Mouse (Mus musculus) heart, adult 2 months (tissue): Measurements from ENCODE around the gene Twsg1. TPM values are rescaled to one million over a fixed set of nuclear protein-coding genes. Genes with fewer than 3 reads are reported as not detected.

Experiments used
- DNase-seq, 2 experiments: peaks; one replicate each; pipeline ENCODE4 v3.0.0; 2021
- H3K27ac ChIP-seq: fragments of 200-600 bp; 2 replicates; pipeline ENCODE4 v1.8.1; 2022
- H3K27me3 ChIP-seq: fragments of 200-500 bp; 2 replicates; pipeline ENCODE4 v1.6.1; 2012; ENCODE audit warnings: mild to moderate bottlenecking, low read length, inconsistent platforms, mixed read lengths; ENCODE audit not compliant: control insufficient read depth, insufficient read depth
- H3K36me3 ChIP-seq: fragments of 200-500 bp; 2 replicates; pipeline ENCODE4 v1.6.1; 2012; ENCODE audit warnings: low read length, inconsistent platforms; ENCODE audit not compliant: control insufficient read depth, insufficient read depth
- H3K4me1 ChIP-seq: fragments of 200-500 bp; 2 replicates; pipeline ENCODE4 v1.6.1; 2011; ENCODE audit warnings: low read length; ENCODE audit not compliant: control insufficient read depth, insufficient read depth
- H3K4me3 ChIP-seq: fragments of 200-600 bp; 2 replicates; pipeline ENCODE4 v1.8.1; 2022
- H3K79me2 ChIP-seq: fragments of 200-500 bp; replicated peaks from 2 replicates; pipeline ENCODE4 v1.6.1; 2012; ENCODE audit warnings: mild to moderate bottlenecking, inconsistent platforms, low read length, moderate library complexity, mixed read lengths; ENCODE audit not compliant: control insufficient read depth, insufficient read depth
- H3K9ac ChIP-seq: fragments of 200-500 bp; 2 replicates; pipeline ENCODE4 v1.6.1; 2012; ENCODE audit warnings: low read depth, mild to moderate bottlenecking, control low read depth, inconsistent platforms, low read length, mixed read lengths
- CTCF ChIP-seq: fragments of 200-600 bp; IDR thresholded peaks from 2 replicates; pipeline ENCODE4 v1.8.1; 2022; ENCODE audit warnings: antibody characterized with exemption, mild to moderate bottlenecking, moderate library complexity
- EP300 ChIP-seq: fragments of 200-500 bp; IDR thresholded peaks from 2 replicates; pipeline ENCODE4 v1.6.1; 2011; ENCODE audit warnings: low read depth, low read length, control low read depth; ENCODE audit not compliant: insufficient read depth
- POLR2A ChIP-seq: fragments of 200-500 bp; IDR thresholded peaks from 2 replicates; pipeline ENCODE4 v1.6.1; 2011; ENCODE audit warnings: mild to moderate bottlenecking, low read depth, low read length, control low read depth; ENCODE audit not compliant: insufficient read depth
- WGBS: fragments of 180-500 bp; shearing (Covaris S2); methylation state at CpG from one replicate; pipeline ENCODE4 v1.1.7; 2018; 5-methylcytosine and 5-hydroxymethylcytosine counted together
- intact Hi-C: fragments of 180-260 bp; cut with DNase I; formaldehyde crosslinking; loops from one replicate; pipeline ENCODE4 v1.15.1; 2025
- polyA plus RNA-seq: library from polyadenylated mRNA; depleted of rRNA; stranded (reverse); fragments of >200 nt; gene quantifications from 2 replicates; pipeline ENCODE4 v1.2.3, GENCODE M21; 2012; rRNA removed
- total RNA-seq, 2 experiments: library from RNA; stranded (reverse); gene quantifications; 2 replicates each; pipeline ENCODE4 v1.2.3; 2021

Twsg1 gene
- total and polyA plus RNA-seq, 3 experiments = 41.7 to 79.0 (median 76.1) TPM

- Histone ChIP-seq H3K4me1 (peaks cover 5% of the 10 kb centered on the region), H3K4me3 (no peak overlapping the region), H3K36me3 (no peaks in the 10 kb centered on the region), H3K9ac (no peak overlapping the region), H3K27me3 (no peaks in the 10 kb centered on the region), H3K79me2 (peaks cover 13% of the 10 kb centered on the region), H3K27ac (no peak overlapping the region)
- 46% methylated on average over 6 of the region's 6 CpGs for WGBS
- intact Hi-C loops = no loop called here
- TF ChIP-seq CTCF (peak; percentile 74), POLR2A (no peak)
- peak in 1 of 2 experiments; percentile 23 for DNase-seq
Observed at GRCm38 (mm10) chr17:65872652-65873051, 78.4 kb downstream of the Twsg1 start.

GRCm38 (mm10) chr17:65872051-65872450, 79.0 kb downstream of the Twsg1 start:
- TF ChIP-seq POLR2A = no peak
- TF ChIP-seq EP300 = no peak
- no peak for TF ChIP-seq CTCF
- intact Hi-C loops = no loop called here
- Histone ChIP-seq H3K9ac (no peak overlapping the region), H3K27ac (no peak overlapping the region; the same call in 1 of the 2 replicates), H3K4me1 (peaks cover 5% of the 10 kb centered on the region), H3K4me3 (no peak overlapping the region), H3K79me2 (peaks cover 14% of the 10 kb centered on the region), H3K36me3 (no peaks in the 10 kb centered on the region), H3K27me3 (no peaks in the 10 kb centered on the region)
- DNase-seq = no peak
- 45% methylated on average over 6 of the region's 6 CpGs for WGBS

Other genes starting within 250 kb of the Twsg1 start
- gene Rab31, start 178.5 kb downstream of the Twsg1 start, total RNA-seq = 10 to 100 TPM; 12.5 to 16.5 TPM
- 13.0 and 22.2 TPM in 2 replicates for gene Rab31, start 178.5 kb downstream of the Twsg1 start, polyA plus RNA-seq
- 10 to 100 TPM; 36.9 to 43.3 TPM for gene Ppp4r1, start 168.7 kb downstream of the Twsg1 start, total RNA-seq
- gene Ppp4r1, start 168.7 kb downstream of the Twsg1 start, polyA plus RNA-seq = 25.3 and 50.3 TPM in 2 replicates
- 10 to 100 TPM; 36.0 to 39.1 TPM for gene Ralbp1, start 65.4 kb downstream of the Twsg1 start, total RNA-seq
- 16.5 and 20.3 TPM in 2 replicates for gene Ralbp1, start 65.4 kb downstream of the Twsg1 start, polyA plus RNA-seq
- 10 to 100 TPM; 18.7 to 22.2 TPM for gene Ankrd12, start 125.9 kb upstream of the Twsg1 start, total RNA-seq
- gene Ankrd12, start 125.9 kb upstream of the Twsg1 start, polyA plus RNA-seq = 2.6 and 7.1 TPM in 2 replicates
- gene Ndufv2, start 150.3 kb upstream of the Twsg1 start, total RNA-seq = 1,000 to 10,000 TPM; 1,138 to 1,275 TPM
- 270 and 461 TPM in 2 replicates for gene Ndufv2, start 150.3 kb upstream of the Twsg1 start, polyA plus RNA-seq
- gene Washc1, start 160.3 kb upstream of the Twsg1 start, total RNA-seq = 10 to 100 TPM; 19.2 to 21.5 TPM
- gene Washc1, start 160.3 kb upstream of the Twsg1 start, polyA plus RNA-seq = 21.1 and 23.6 TPM in 2 replicates
- 1 to 10 TPM; 1.2 to 1.3 TPM for gene Ddx11, start 172.3 kb upstream of the Twsg1 start, total RNA-seq
- 1.3 and 2.9 TPM in 2 replicates for gene Ddx11, start 172.3 kb upstream of the Twsg1 start, polyA plus RNA-seq